Mouse (Mus musculus) intestine, embryonic 16.5 days (tissue): ENCODE measurements around the gene Msx1. TPM values are rescaled to one million over a fixed set of nuclear protein-coding genes. Genes with fewer than 3 reads are reported as not detected.

Experiments
- ATAC-seq: fragments of 200-750 bp; cut with Nextera tagmentation; 2 replicates; pipeline ENCODE4 v1.8.0; 2017; ENCODE audit warnings: moderate TSS enrichment, moderate library complexity
- H3K27ac ChIP-seq: fragments of 300-500 bp; sonication (generic); 2 replicates; pipeline ENCODE4 v1.5.1; 2014; ENCODE audit warnings: mild to moderate bottlenecking, low read length
- H3K27me3 ChIP-seq: fragments of 300-500 bp; sonication (generic); replicated peaks from 2 replicates; pipeline ENCODE4 v1.6.1; 2014; ENCODE audit warnings: low read length, control low read depth, mixed read lengths; ENCODE audit not compliant: control insufficient read depth, insufficient read depth
- H3K36me3 ChIP-seq: fragments of 300-500 bp; sonication (generic); 2 replicates; pipeline ENCODE4 v1.6.1; 2014; ENCODE audit warnings: low read length, control low read depth; ENCODE audit not compliant: control insufficient read depth, insufficient read depth
- H3K4me1 ChIP-seq: fragments of 300-500 bp; sonication (generic); 2 replicates; pipeline ENCODE4 v1.6.1; 2014; ENCODE audit warnings: low read length, control low read depth, mixed read lengths; ENCODE audit not compliant: control insufficient read depth, insufficient read depth
- H3K4me2 ChIP-seq: fragments of 300-500 bp; sonication (generic); 2 replicates; pipeline ENCODE4 v1.6.1; 2014; ENCODE audit warnings: low read depth, low read length, control low read depth
- H3K4me3 ChIP-seq: fragments of 300-500 bp; sonication (generic); 2 replicates; pipeline ENCODE4 v1.5.1; 2014; ENCODE audit warnings: mild to moderate bottlenecking, low read length
- H3K9ac ChIP-seq: fragments of 300-500 bp; sonication (generic); 2 replicates; pipeline ENCODE4 v1.6.1; 2014; ENCODE audit warnings: low read depth, low read length
- H3K9me3 ChIP-seq: fragments of 300-500 bp; sonication (generic); 2 replicates; pipeline ENCODE4 v1.6.1; 2016; ENCODE audit warnings: low read length, control low read depth; ENCODE audit not compliant: control insufficient read depth
- WGBS: fragments of 180-500 bp; shearing (Covaris S2); extraction: QIAGEN DNeasy Blood & Tissue Kit; methylation state at CpG from one replicate; pipeline ENCODE4 v1.1.7; 2014; 5-methylcytosine and 5-hydroxymethylcytosine counted together
- polyA plus RNA-seq: library from polyadenylated mRNA; unstranded; fragments of >200 nt; fragmentation: Nextera tagmentation; extraction: Ambion mirVana; gene quantifications from 2 replicates; pipeline ENCODE4 v1.2.1, GENCODE M21; 2015

Gene Msx1
- 2.1 and 2.4 TPM in 2 replicates for polyA plus RNA-seq

DNA sequence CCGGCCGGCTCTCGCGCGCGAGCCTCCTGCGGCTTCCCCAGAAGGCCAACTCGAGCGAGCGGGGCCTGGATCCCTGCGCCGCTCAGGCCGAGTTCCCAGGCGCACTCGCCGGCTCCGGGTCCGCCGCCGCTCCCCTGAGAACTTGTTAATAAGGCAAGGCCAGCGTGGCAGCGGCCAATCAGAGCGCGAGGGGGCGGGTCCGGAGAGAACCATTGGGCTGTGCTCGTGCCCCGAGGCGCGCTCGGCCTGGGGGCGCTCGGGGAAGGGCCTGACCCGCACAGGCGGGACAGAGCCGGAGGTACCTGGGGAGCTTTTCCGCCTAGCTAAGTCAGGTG lies at the start of gene Msx1:
Gene Msx1 (minus strand): TSS at position 123 of the 335 bp plus-strand sequence.
- Histone ChIP-seq H3K4me2 (peak within 1 kb of the TSS; percentile 85), H3K9ac (peak within 1 kb of the TSS; percentile 60), H3K27ac (no peak within 1 kb of the TSS), H3K4me3 (peak within 1 kb of the TSS; percentile 54), H3K27me3 (peaks cover 83% of the 10 kb centered on the region), H3K36me3 (no peaks in the 10 kb centered on the region), H3K4me1 (peaks cover 20% of the 10 kb centered on the region), H3K9me3 (no peaks in the 10 kb centered on the region)
- ATAC-seq = peak; percentile 91
- WGBS = under 1% methylated on average over 37 of the region's 37 CpGs

GRCm38 (mm10) chr5:37865471-37865870 lies 41.1 kb upstream of the Msx1 start:
- H3K36me3 ChIP-seq = no peaks in the 10 kb centered on the region
- H3K4me2 ChIP-seq = no peak overlapping the region
- H3K4me3 ChIP-seq = no peak overlapping the region
- 0 out of 2 replicates have a peak, but pooled peaks cover 3% of the 10 kb centered on the region for H3K27me3 ChIP-seq
- H3K27ac ChIP-seq = no peak overlapping the region
- H3K9ac ChIP-seq = no peak overlapping the region
- H3K9me3 ChIP-seq = no peaks in the 10 kb centered on the region
- 54% methylated on average over 6 of the region's 6 CpGs for WGBS
- H3K4me1 ChIP-seq = no peaks in the 10 kb centered on the region
- ATAC-seq = no peak

- H3K27ac ChIP-seq = no peak overlapping the region
- no peak for ATAC-seq
- no peak overlapping the region for H3K4me2 ChIP-seq
- no peak overlapping the region for H3K9ac ChIP-seq
- H3K27me3 ChIP-seq = 0 out of 2 replicates have a peak, but pooled peaks cover 4% of the 10 kb centered on the region
- H3K4me1 ChIP-seq = no peaks in the 10 kb centered on the region
- WGBS = 89% methylated on average over 2 of the region's 2 CpGs
- no peak overlapping the region for H3K4me3 ChIP-seq
- H3K9me3 ChIP-seq = no peaks in the 10 kb centered on the region
- no peaks in the 10 kb centered on the region for H3K36me3 ChIP-seq
Observed at GRCm38 (mm10) chr5:37864309-37864708, 39.9 kb upstream of the Msx1 start.

DNA sequence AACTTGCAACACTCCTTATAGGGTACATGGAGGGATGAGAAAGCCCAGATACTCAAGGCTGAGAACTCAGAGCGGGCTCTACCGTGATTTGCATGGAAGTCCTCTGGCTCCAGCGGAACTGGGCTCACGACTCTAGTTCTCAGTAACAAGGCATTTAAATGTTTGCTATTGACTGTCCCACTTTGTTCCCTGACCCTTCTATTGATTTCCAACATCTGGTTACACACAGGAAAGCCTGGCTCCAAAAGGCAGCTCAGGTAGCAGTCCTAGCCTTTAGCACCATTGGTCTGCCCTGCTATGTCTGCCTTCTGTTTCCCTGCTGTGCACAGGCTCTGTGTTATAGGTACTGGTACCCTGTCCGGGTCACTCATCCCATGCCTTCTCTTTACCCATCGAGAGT lies 36.5 kb upstream of the Msx1 start:
- Histone ChIP-seq H3K27me3 (0 out of 2 replicates have a peak, but pooled peaks cover 4% of the 10 kb centered on the region), H3K4me1 (no peaks in the 10 kb centered on the region), H3K27ac (no peak overlapping the region), H3K9ac (no peak overlapping the region), H3K36me3 (no peaks in the 10 kb centered on the region), H3K9me3 (no peaks in the 10 kb centered on the region), H3K4me3 (no peak overlapping the region), H3K4me2 (no peak overlapping the region)
- 77% methylated on average over 6 of the region's 6 CpGs for WGBS
- ATAC-seq = no peak

GRCm38 (mm10) chr5:37860151-37860721 lies 35.9 kb upstream of the Msx1 start:
- H3K4me3 ChIP-seq = no peak overlapping the region
- H3K9me3 ChIP-seq = no peaks in the 10 kb centered on the region
- no peak overlapping the region for H3K4me2 ChIP-seq
- H3K9ac ChIP-seq = no peak overlapping the region
- no peak overlapping the region for H3K27ac ChIP-seq
- 0 out of 2 replicates have a peak, but pooled peaks cover 4% of the 10 kb centered on the region for H3K27me3 ChIP-seq
- H3K36me3 ChIP-seq = no peaks in the 10 kb centered on the region
- ATAC-seq = no peak
- WGBS = 57% methylated on average over 7 of the region's 7 CpGs
- no peaks in the 10 kb centered on the region for H3K4me1 ChIP-seq

DNA sequence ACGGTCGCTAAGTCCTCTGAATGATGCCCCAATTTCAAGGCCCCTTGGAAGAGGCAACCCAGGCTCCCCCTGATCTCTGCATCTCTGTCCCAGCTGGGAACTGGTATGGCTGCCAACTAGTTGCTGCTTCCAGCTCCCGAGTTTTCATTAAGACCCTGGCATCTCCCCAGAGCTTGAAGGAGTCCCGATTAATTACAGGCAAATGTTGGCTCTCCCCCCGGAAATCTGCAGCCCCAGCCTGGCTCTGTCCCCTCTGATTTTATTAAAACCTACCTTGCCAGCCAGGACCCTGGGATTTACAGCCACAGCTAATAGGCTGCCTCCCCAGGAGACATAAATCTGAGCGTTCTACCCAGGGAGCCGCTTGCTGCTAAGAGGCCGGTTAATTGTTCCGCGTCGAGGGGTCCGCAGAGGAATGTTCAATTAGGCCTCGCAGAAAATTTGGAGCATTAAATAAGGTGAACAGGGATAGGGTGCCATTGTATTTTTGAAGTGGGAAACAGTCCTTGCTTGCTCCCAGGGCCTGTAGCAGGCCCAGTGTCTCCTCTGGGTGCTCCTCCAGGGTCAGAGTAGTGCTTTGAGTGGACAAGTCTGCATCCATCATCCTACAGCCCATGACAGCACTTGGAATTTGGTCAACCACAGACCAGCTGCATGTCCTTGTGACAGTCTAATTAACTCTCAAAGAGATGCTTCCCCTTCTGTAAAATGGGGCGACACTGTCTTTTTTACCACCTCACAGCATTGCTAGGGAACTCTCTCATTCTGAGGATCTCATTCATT lies 33.6 kb upstream of the Msx1 start:
- H3K27me3 ChIP-seq = 0 out of 2 replicates have a peak, but pooled peaks cover 4% of the 10 kb centered on the region
- no peak overlapping the region for H3K4me3 ChIP-seq
- no peak overlapping the region for H3K4me2 ChIP-seq
- no peaks in the 10 kb centered on the region for H3K36me3 ChIP-seq
- no peaks in the 10 kb centered on the region for H3K4me1 ChIP-seq
- H3K9me3 ChIP-seq = no peaks in the 10 kb centered on the region
- no peak overlapping the region for H3K9ac ChIP-seq
- 43% methylated on average over 14 of the region's 14 CpGs for WGBS
- no peak overlapping the region for H3K27ac ChIP-seq
- no peak for ATAC-seq

- no peak overlapping the region for H3K4me3 ChIP-seq
- H3K4me2 ChIP-seq = no peak overlapping the region
- no peaks in the 10 kb centered on the region for H3K4me1 ChIP-seq
- WGBS = 47% methylated on average over 5 of the region's 5 CpGs
- H3K9me3 ChIP-seq = no peaks in the 10 kb centered on the region
- no peak overlapping the region for H3K9ac ChIP-seq
- no peaks in the 10 kb centered on the region for H3K36me3 ChIP-seq
- 0 out of 2 replicates have a peak, but pooled peaks cover 4% of the 10 kb centered on the region for H3K27me3 ChIP-seq
- no peak overlapping the region for H3K27ac ChIP-seq
- ATAC-seq = no peak
Observed at GRCm38 (mm10) chr5:37856057-37856456, 31.7 kb upstream of the Msx1 start.

GRCm38 (mm10) chr5:37854233-37854632 lies 29.9 kb upstream of the Msx1 start:
- Histone ChIP-seq H3K4me3 (no peak overlapping the region), H3K27me3 (no peaks in the 10 kb centered on the region), H3K9me3 (no peaks in the 10 kb centered on the region), H3K9ac (no peak overlapping the region), H3K4me1 (no peaks in the 10 kb centered on the region), H3K4me2 (no peak overlapping the region), H3K36me3 (no peaks in the 10 kb centered on the region), H3K27ac (no peak overlapping the region)
- WGBS = 52% methylated on average over 6 of the region's 6 CpGs
- no peak for ATAC-seq

DNA sequence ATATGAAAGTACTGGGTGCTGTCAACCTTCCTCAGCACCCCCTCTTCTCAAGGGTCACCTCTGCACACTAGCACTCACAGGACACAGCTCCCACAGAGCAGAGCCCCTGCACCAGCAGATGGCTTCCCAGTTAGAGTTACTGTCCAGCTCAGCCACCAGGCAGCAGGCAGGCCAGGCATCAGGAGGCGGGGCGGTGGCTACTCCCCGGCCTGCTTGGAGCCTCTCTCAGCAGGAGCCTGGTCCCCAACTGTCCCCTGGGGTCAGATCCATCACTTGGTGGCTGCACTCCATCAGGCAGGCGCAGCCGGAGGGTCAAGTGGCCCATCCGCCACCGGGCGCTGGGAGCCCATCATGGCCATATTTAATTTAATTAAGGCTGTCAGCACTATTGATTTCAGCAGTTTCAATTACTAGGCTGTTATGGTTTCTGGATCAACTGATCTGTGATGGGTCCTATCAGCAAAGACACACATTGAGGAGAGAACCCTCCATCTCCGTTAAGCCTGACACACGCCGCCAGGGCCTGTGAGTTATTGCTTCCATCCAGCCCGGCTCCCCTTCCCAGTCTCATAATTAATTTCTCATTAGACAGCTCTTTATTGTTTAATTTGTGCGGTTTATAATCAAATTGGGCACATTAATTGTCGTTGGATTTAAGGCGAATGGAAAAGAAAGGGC lies 27.1 kb upstream of the Msx1 start:
- no peaks in the 10 kb centered on the region for H3K36me3 ChIP-seq
- H3K9me3 ChIP-seq = no peaks in the 10 kb centered on the region
- no peak overlapping the region for H3K9ac ChIP-seq
- ATAC-seq = no peak
- H3K27me3 ChIP-seq = no peaks in the 10 kb centered on the region
- H3K4me1 ChIP-seq = no peaks in the 10 kb centered on the region
- WGBS = 46% methylated on average over 15 of the region's 15 CpGs
- no peak overlapping the region for H3K4me2 ChIP-seq
- H3K27ac ChIP-seq = no peak overlapping the region
- no peak overlapping the region for H3K4me3 ChIP-seq
